Mouse (Mus musculus) neural tube, embryonic 13.5 days (tissue): ENCODE data around the gene Zap70. TPM values are rescaled to one million over a fixed set of nuclear protein-coding genes. Genes with fewer than 3 reads are reported as not detected.

Experiments
- ATAC-seq: fragments of 200-750 bp; cut with Nextera tagmentation; 2 replicates; pipeline ENCODE4 v1.8.0; 2017; ENCODE audit warnings: low read depth, mild to moderate bottlenecking, moderate TSS enrichment, moderate library complexity
- H3K27ac ChIP-seq: fragments of 300-500 bp; sonication (generic); replicated peaks from 2 replicates; pipeline ENCODE4 v1.5.1; 2015; ENCODE audit warnings: moderate library complexity, mild to moderate bottlenecking, inconsistent platforms
- H3K27me3 ChIP-seq: fragments of 300-500 bp; sonication (generic); 2 replicates; pipeline ENCODE4 v1.6.1; 2015; ENCODE audit warnings: mild to moderate bottlenecking, inconsistent platforms
- H3K36me3 ChIP-seq: fragments of 300-500 bp; sonication (generic); 2 replicates; pipeline ENCODE4 v1.6.1; 2015; ENCODE audit warnings: mild to moderate bottlenecking, inconsistent platforms
- H3K4me1 ChIP-seq: fragments of 300-500 bp; sonication (generic); replicated peaks from 2 replicates; pipeline ENCODE4 v1.6.1; 2015; ENCODE audit warnings: inconsistent platforms
- H3K4me2 ChIP-seq: fragments of 300-500 bp; sonication (generic); 2 replicates; pipeline ENCODE4 v1.6.1; 2015; ENCODE audit warnings: inconsistent platforms, mild to moderate bottlenecking, moderate library complexity
- H3K4me3 ChIP-seq: fragments of 300-500 bp; sonication (generic); 2 replicates; pipeline ENCODE4 v1.5.1; 2015; ENCODE audit warnings: mild to moderate bottlenecking, inconsistent platforms
- H3K9ac ChIP-seq: fragments of 300-500 bp; sonication (generic); 2 replicates; pipeline ENCODE4 v1.6.1; 2015; ENCODE audit warnings: moderate library complexity, mild to moderate bottlenecking, inconsistent platforms
- H3K9me3 ChIP-seq: fragments of 300-500 bp; sonication (generic); 2 replicates; pipeline ENCODE4 v1.6.1; 2016; ENCODE audit warnings: inconsistent platforms
- WGBS: fragments of 180-500 bp; shearing (Covaris S2); methylation state at CpG from one replicate; pipeline ENCODE4 v1.1.7; 2015; 5-methylcytosine and 5-hydroxymethylcytosine counted together
- polyA plus RNA-seq: library from polyadenylated mRNA; unstranded; fragments of >200 nt; fragmentation: Nextera tagmentation; extraction: Ambion mirVana; gene quantifications from 2 replicates; pipeline ENCODE4 v1.2.1, GENCODE M21; 2015

Gene Zap70
- polyA plus RNA-seq, 1 experiment from 2014 or later, result 0.87 TPM

DNA sequence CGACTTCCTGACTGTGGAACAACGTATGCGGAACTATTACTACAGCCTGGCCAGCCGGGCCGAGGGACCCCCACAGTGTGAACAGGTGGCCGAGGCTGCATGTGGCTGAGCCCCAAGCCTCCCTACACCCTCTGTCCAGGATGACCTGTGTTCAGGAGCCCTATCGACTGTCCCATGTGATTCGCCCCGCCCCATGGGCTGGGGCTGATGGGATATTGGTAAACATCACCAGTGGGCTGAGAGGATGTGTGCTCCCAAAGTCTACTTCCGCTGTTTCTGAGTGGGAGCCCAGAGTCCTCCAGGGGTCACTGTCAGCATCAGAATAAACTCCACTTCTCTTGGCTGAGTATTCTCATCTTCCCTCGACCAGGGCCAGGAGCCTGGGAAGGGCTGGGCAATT, 20.9 kb downstream of the Zap70 start:
- Histone ChIP-seq H3K9ac (0 out of 2 replicates have a peak overlapping the region, but pooled peaks have one; percentile 13), H3K4me2 (no peak overlapping the region), H3K36me3 (no peaks in the 10 kb centered on the region), H3K9me3 (no peaks in the 10 kb centered on the region), H3K27me3 (no peaks in the 10 kb centered on the region), H3K4me1 (peaks cover 13% of the 10 kb centered on the region; the same call in 1 of the 2 replicates), H3K4me3 (no peak overlapping the region), H3K27ac (no peak overlapping the region)
- WGBS, result 82% methylated on average over 11 of the region's 11 CpGs
- no peak for ATAC-seq

- ATAC-seq, result peak; percentile 85
- Histone ChIP-seq H3K4me2 (peak overlapping the region; percentile 89), H3K27ac (peak overlapping the region; percentile 81), H3K9ac (peak overlapping the region; percentile 76), H3K27me3 (no peaks in the 10 kb centered on the region), H3K4me3 (peak overlapping the region; percentile 45), H3K4me1 (peaks cover 13% of the 10 kb centered on the region; the same call in 1 of the 2 replicates), H3K9me3 (no peaks in the 10 kb centered on the region), H3K36me3 (no peaks in the 10 kb centered on the region)
- 4% methylated on average over 20 of the region's 20 CpGs for WGBS
These were observed 23.0 kb downstream of the Zap70 start for GRCm38 (mm10) chr1:36784365-36785134.

DNA sequence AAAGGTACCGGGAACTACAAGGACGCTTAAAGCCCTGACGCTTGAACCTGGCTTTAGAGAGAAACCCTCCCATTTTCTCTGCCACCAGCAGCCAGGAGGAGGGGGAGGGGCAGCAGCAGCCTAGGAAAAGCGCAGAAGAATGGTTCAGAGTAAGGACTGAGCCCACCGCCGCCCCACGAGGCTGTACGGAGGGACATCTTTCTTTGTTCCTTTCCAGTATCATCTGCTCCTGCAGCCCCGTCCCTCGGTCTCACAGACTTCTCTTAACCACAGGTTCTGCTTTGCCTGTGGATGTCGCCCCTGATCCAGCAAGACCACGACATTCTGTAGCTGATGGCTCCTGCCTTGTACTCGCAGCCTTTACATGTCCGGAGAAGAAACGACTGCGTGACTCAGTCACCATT, 23.6 kb downstream of the Zap70 start:
- Histone ChIP-seq H3K4me2 (peak overlapping the region; percentile 89), H3K9ac (peak overlapping the region; percentile 76), H3K4me1 (peaks cover 13% of the 10 kb centered on the region; the same call in 1 of the 2 replicates), H3K4me3 (peak overlapping the region; percentile 45), H3K36me3 (no peaks in the 10 kb centered on the region), H3K27me3 (no peaks in the 10 kb centered on the region), H3K9me3 (no peaks in the 10 kb centered on the region), H3K27ac (peak overlapping the region; percentile 81)
- peak; percentile 76 for ATAC-seq
- 2% methylated on average over 16 of the region's 16 CpGs for WGBS

DNA sequence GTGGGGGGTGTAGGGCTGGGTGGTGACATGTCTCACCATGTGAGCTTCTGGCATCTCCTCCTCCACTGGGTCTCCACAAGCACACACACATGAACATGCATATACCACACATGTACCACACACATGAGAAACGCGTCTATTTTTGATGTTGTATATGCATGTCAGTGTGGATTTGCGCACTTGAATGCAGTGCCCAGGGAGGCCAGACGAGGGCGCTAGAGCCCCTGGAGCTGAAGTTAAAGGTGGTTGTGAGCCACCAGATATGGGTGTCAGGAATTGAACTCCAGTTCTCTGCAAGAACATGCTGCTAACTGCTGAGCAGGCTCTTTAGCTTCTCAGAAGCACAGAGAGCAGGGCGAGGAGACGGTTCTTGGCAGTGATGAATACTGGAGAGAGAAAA, 24.8 kb downstream of the Zap70 start:
- H3K9me3 ChIP-seq, result no peaks in the 10 kb centered on the region

GRCm38 (mm10) chr1:36789416-36789815, 27.8 kb downstream of the Zap70 start:
- no peak for ATAC-seq
- no peak overlapping the region for H3K27ac ChIP-seq
- H3K4me3 ChIP-seq, result no peak overlapping the region
- H3K27me3 ChIP-seq, result no peaks in the 10 kb centered on the region
- H3K4me1 ChIP-seq, result peaks cover 13% of the 10 kb centered on the region; the same call in 1 of the 2 replicates
- H3K4me2 ChIP-seq, result no peak overlapping the region
- 77% methylated on average over 8 of the region's 8 CpGs for WGBS
- H3K36me3 ChIP-seq, result peaks cover 38% of the 10 kb centered on the region
- H3K9me3 ChIP-seq, result no peaks in the 10 kb centered on the region
- no peak overlapping the region for H3K9ac ChIP-seq

More for the DNA sequence above, 24.8 kb downstream of the Zap70 start:
- no peak overlapping the region for H3K4me3 ChIP-seq
- peaks cover 9% of the 10 kb centered on the region for H3K36me3 ChIP-seq
- H3K27me3 ChIP-seq, result no peaks in the 10 kb centered on the region
- no peak overlapping the region for H3K9ac ChIP-seq
- H3K27ac ChIP-seq, result no peak overlapping the region
- no peak for ATAC-seq
- H3K4me2 ChIP-seq, result no peak overlapping the region
- H3K4me1 ChIP-seq, result peaks cover 13% of the 10 kb centered on the region; the same call in 1 of the 2 replicates
- 94% methylated on average over 7 of the region's 7 CpGs for WGBS

DNA sequence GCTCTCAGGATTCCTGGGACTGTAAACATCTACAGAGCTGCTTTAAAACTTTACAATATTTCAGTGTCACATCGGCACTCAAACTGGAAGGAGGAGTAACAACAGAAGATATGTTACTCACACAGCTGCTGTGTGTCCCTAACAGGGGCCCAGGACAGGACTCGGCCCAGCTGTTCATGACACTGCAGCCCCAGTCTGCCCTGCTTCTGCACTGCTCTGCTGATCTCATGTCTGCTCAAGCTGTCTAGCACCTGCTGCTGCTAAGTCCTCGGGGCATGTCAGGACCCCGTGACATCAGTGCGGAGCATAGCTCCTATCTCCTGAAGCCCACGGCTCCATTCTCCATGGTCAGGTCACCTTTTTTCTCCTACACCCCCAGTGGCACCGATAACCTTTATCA, 35.1 kb downstream of the Zap70 start:
- no peak overlapping the region for H3K27ac ChIP-seq
- H3K4me2 ChIP-seq, result no peak overlapping the region
- peaks cover 92% of the 10 kb centered on the region for H3K36me3 ChIP-seq
- no peaks in the 10 kb centered on the region for H3K9me3 ChIP-seq
- WGBS, result 92% methylated on average over 7 of the region's 7 CpGs
- H3K4me3 ChIP-seq, result no peak overlapping the region
- no peak overlapping the region for H3K9ac ChIP-seq
- ATAC-seq, result no peak
- H3K27me3 ChIP-seq, result no peaks in the 10 kb centered on the region
- H3K4me1 ChIP-seq, result no peaks in the 10 kb centered on the region

- WGBS, result 94% methylated on average over 10 of the region's 10 CpGs
These were observed 35.9 kb downstream of the Zap70 start for GRCm38 (mm10) chr1:36797481-36797880.

DNA sequence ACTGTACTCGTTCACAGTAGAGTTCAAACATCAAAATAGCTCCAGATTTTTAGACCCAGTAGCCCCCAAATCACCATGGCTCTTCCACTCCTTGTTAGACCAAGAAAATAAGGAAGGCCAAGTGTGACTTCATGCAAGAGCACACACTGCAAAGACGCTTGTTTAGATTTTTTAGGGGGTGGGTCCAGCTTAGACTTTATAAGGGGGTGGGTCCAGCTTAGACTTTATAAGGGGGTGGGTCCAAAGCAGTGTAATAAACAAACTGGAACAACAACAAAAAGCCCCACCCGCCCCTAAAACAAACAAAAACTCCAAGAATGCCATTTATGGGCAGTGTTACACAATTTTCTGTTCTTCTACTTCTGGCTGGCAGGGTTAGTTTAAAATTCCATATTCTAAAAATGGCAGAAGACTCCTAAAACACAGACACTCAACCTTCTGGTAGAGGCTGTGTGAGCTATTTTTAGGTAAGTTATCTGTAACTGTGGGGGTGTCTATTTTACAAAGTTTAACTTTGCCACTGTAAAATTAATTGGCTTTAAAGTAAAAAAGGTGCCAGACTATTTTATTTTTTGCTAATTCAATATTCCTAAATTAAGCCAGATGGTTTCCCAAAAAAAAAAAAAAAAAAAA, 38.9 kb downstream of the Zap70 start:
- H3K27ac ChIP-seq, result no peak overlapping the region
- H3K4me2 ChIP-seq, result no peak overlapping the region
- no peak for ATAC-seq
- H3K36me3 ChIP-seq, result peaks cover 87% of the 10 kb centered on the region
- H3K9me3 ChIP-seq, result no peaks in the 10 kb centered on the region
- no peak overlapping the region for H3K9ac ChIP-seq
- no peaks in the 10 kb centered on the region for H3K4me1 ChIP-seq
- no peaks in the 10 kb centered on the region for H3K27me3 ChIP-seq
- no peak overlapping the region for H3K4me3 ChIP-seq
- WGBS, result 88% methylated on average over 3 of the region's 3 CpGs

More at GRCm38 (mm10) chr1:36797481-36797880, 35.9 kb downstream of the Zap70 start:
- Histone ChIP-seq H3K36me3 (peaks cover 93% of the 10 kb centered on the region), H3K4me2 (no peak overlapping the region), H3K27me3 (no peaks in the 10 kb centered on the region), H3K9me3 (no peaks in the 10 kb centered on the region), H3K4me3 (no peak overlapping the region), H3K27ac (no peak overlapping the region), H3K9ac (no peak overlapping the region), H3K4me1 (no peaks in the 10 kb centered on the region)
- ATAC-seq, result no peak

DNA sequence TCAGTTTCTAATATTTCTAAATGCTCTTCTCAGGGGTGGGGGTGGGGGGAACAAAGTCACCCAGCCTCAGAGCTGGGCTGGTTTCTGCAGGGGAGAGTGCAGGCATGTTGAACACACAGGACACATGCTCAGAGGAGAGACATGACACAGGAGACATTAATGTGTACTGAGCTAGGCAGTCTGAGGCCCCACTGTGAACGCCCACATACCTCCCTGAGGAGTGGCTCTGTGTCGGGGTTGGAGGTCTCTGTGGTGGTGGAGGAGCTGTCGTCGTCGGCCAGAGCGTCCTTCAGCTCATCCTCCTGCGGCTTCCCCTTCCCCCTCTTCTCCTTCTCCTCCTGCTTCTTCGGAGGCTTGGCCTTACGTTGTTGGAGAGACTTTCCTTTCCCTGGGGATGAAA, 42.7 kb downstream of the Zap70 start:
- Histone ChIP-seq H3K9ac (no peak overlapping the region), H3K4me1 (no peaks in the 10 kb centered on the region), H3K4me3 (no peak overlapping the region), H3K36me3 (peaks cover 85% of the 10 kb centered on the region), H3K27ac (no peak overlapping the region), H3K9me3 (no peaks in the 10 kb centered on the region), H3K27me3 (no peaks in the 10 kb centered on the region), H3K4me2 (no peak overlapping the region)
- ATAC-seq, result no peak
- WGBS, result 74% methylated on average over 9 of the region's 9 CpGs

- H3K27me3 ChIP-seq, result no peaks in the 10 kb centered on the region
- no peaks in the 10 kb centered on the region for H3K4me1 ChIP-seq
- H3K27ac ChIP-seq, result no peak overlapping the region
- WGBS, result 98% methylated on average over 4 of the region's 4 CpGs
- no peak overlapping the region for H3K9ac ChIP-seq
- peaks cover 85% of the 10 kb centered on the region for H3K36me3 ChIP-seq
- H3K4me3 ChIP-seq, result no peak overlapping the region
- no peak overlapping the region for H3K4me2 ChIP-seq
- H3K9me3 ChIP-seq, result no peaks in the 10 kb centered on the region
- no peak for ATAC-seq
These were observed 43.2 kb downstream of the Zap70 start for GRCm38 (mm10) chr1:36804833-36805232.

GRCm38 (mm10) chr1:36806181-36806905, 44.7 kb downstream of the Zap70 start:
- no peaks in the 10 kb centered on the region for H3K4me1 ChIP-seq
- no peak overlapping the region for H3K27ac ChIP-seq
- H3K9ac ChIP-seq, result no peak overlapping the region
- H3K4me2 ChIP-seq, result no peak overlapping the region
- 97% methylated on average over 7 of the region's 7 CpGs for WGBS
- H3K9me3 ChIP-seq, result no peaks in the 10 kb centered on the region
- no peak for ATAC-seq
- peaks cover 91% of the 10 kb centered on the region for H3K36me3 ChIP-seq
- H3K27me3 ChIP-seq, result no peaks in the 10 kb centered on the region
- H3K4me3 ChIP-seq, result no peak overlapping the region

GRCm38 (mm10) chr1:36807086-36807485, 45.5 kb downstream of the Zap70 start:
- Histone ChIP-seq H3K27me3 (no peaks in the 10 kb centered on the region), H3K9ac (no peak overlapping the region), H3K4me3 (no peak overlapping the region), H3K9me3 (no peaks in the 10 kb centered on the region), H3K36me3 (peaks cover 91% of the 10 kb centered on the region), H3K4me2 (no peak overlapping the region), H3K4me1 (no peaks in the 10 kb centered on the region), H3K27ac (no peak overlapping the region)
- ATAC-seq, result no peak
- 97% methylated on average over 1 of the region's 1 CpGs for WGBS
